Mouse (Mus musculus) brain, embryonic 14.5 days (tissue): ENCODE results near the gene Cwc22.

Experiments used
- CTCF ChIP-seq: fragments of 200-500 bp; IDR thresholded peaks from 2 replicates; pipeline ENCODE4 v1.5.1; 2012; ENCODE audit warnings: inconsistent platforms, mild to moderate bottlenecking, moderate library complexity, borderline replicate concordance; ENCODE audit not compliant: insufficient read depth, insufficient read length; ENCODE audit errors: extremely low read depth
- POLR2A ChIP-seq: fragments of 200-500 bp; IDR thresholded peaks from 2 replicates; pipeline ENCODE4 v1.6.1; 2012; ENCODE audit warnings: mild to moderate bottlenecking, inconsistent platforms, borderline replicate concordance; ENCODE audit not compliant: poor library complexity, insufficient read depth, insufficient read length, severe bottlenecking; ENCODE audit errors: extremely low read depth

- TF ChIP-seq CTCF (no peak), POLR2A (no peak)
Measured at GRCm38 (mm10) chr2:77885491-77886130, 60.6 kb downstream of the Cwc22 start.
